Mouse (Mus musculus) retina, postnatal 1 day (tissue): Measurements from ENCODE around the gene Sowahd.

Experiments used
- DNase-seq: peaks from one replicate; pipeline ENCODE4 v3.0.0-alpha.2; 2012

The Sowahd gene

GRCm38 (mm10) chrX:37095106-37095768 is 46.6 kb downstream of the Sowahd start:
- no peak for DNase-seq

GRCm38 (mm10) chrX:37098681-37099080 is 50.0 kb downstream of the Sowahd start:
- DNase-seq = no peak
